Mouse (Mus musculus) hindbrain, postnatal 0 days (tissue): ENCODE measurements around the gene Gm8246. TPM values are rescaled to one million over a fixed set of nuclear protein-coding genes. Genes with fewer than 3 reads are reported as not detected.
"Not testable (repeated sequence)": the region's sequence is repeated elsewhere in the genome, so short reads cannot be mapped to it uniquely, and the experiment has no call there.

ENCODE experiments used
- ATAC-seq: fragments of 200-750 bp; cut with Nextera tagmentation; 2 replicates; pipeline ENCODE4 v1.8.0; 2017; ENCODE audit warnings: mild to moderate bottlenecking, moderate TSS enrichment, moderate library complexity
- DNase-seq: peaks from one replicate; pipeline ENCODE4 v3.0.0-alpha.2; 2015; ENCODE audit warnings: low spot score
- H3K27ac ChIP-seq: fragments of 300-500 bp; sonication (generic); 2 replicates; pipeline ENCODE4 v1.5.1; 2014; ENCODE audit warnings: mild to moderate bottlenecking
- H3K27me3 ChIP-seq: fragments of 300-500 bp; sonication (generic); 2 replicates; pipeline ENCODE4 v1.6.1; 2014; ENCODE audit warnings: low read length, mixed read lengths; ENCODE audit not compliant: insufficient read depth
- H3K36me3 ChIP-seq: fragments of 300-500 bp; sonication (generic); 2 replicates; pipeline ENCODE4 v1.6.1; 2014; ENCODE audit warnings: low read length, mixed read lengths; ENCODE audit not compliant: insufficient read depth
- H3K4me1 ChIP-seq: fragments of 300-500 bp; sonication (generic); 2 replicates; pipeline ENCODE4 v1.6.1; 2014; ENCODE audit warnings: antibody characterized with exemption, low read length, mixed read lengths; ENCODE audit not compliant: insufficient read depth
- H3K4me2 ChIP-seq: fragments of 300-500 bp; sonication (generic); 2 replicates; pipeline ENCODE4 v1.6.1; 2014; ENCODE audit warnings: low read depth, mild to moderate bottlenecking, low read length, moderate library complexity, mixed read lengths
- H3K4me3 ChIP-seq: fragments of 300-500 bp; sonication (generic); 2 replicates; pipeline ENCODE4 v1.5.1; 2014; ENCODE audit warnings: low read length
- H3K9ac ChIP-seq: fragments of 300-500 bp; sonication (generic); replicated peaks from 2 replicates; pipeline ENCODE4 v1.6.1; 2014; ENCODE audit warnings: mild to moderate bottlenecking, low read length, moderate library complexity, mixed read lengths
- H3K9me3 ChIP-seq: fragments of 300-500 bp; sonication (generic); 2 replicates; pipeline ENCODE4 v1.6.1; 2016; ENCODE audit warnings: low read length, mixed read lengths
- WGBS: fragments of 180-500 bp; shearing (Covaris S2); extraction: QIAGEN DNeasy Blood & Tissue Kit; methylation state at CpG from one replicate; pipeline ENCODE4 v1.1.7; 2014; 5-methylcytosine and 5-hydroxymethylcytosine counted together
- polyA plus RNA-seq: library from polyadenylated mRNA; unstranded; fragments of >200 nt; fragmentation: Nextera tagmentation; extraction: Ambion mirVana; gene quantifications from 2 replicates; pipeline ENCODE4 v1.2.1, GENCODE M21; 2015
- total RNA-seq: library from RNA; depleted of rRNA; stranded (reverse); fragments of >200 nt; gene quantifications from 2 replicates; pipeline ENCODE4 v1.2.3, GENCODE M21; 2014; rRNA removed

The Gm8246 gene
- total RNA-seq (not detected in 2 replicates), polyA plus RNA-seq (not detected in 2 replicates)

DNA sequence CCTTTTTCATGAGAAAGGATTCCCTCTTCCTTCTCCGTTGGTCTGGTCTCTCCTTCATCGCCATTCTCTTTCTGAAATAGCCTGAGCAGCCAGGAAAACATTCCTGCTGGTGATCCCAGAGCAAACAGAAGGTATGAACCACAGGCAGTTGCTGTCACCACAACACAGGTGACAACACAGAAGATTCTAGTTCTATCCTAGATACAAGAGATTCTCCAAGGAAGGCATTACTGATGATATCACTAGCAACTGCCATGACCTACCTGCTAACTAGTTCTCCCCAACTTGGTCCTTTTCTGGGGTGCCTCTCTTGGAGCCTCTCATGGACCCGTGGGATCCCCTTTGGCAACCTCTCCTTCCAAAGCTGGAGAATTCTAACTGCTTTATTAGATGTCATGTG, at the start of gene Gm8246:
Gm8246 (minus strand) TSS at position 101 of the 400 bp plus-strand sequence.
- not testable (repeated sequence) for ATAC-seq, H3K4me3 ChIP-seq, H3K36me3 ChIP-seq, H3K4me2 ChIP-seq, H3K4me1 ChIP-seq, H3K27me3 ChIP-seq, H3K9ac ChIP-seq, H3K27ac ChIP-seq, H3K9me3 ChIP-seq, DNase-seq
- WGBS, result no CpG with 5 or more reads among the region's 3 CpGs

DNA sequence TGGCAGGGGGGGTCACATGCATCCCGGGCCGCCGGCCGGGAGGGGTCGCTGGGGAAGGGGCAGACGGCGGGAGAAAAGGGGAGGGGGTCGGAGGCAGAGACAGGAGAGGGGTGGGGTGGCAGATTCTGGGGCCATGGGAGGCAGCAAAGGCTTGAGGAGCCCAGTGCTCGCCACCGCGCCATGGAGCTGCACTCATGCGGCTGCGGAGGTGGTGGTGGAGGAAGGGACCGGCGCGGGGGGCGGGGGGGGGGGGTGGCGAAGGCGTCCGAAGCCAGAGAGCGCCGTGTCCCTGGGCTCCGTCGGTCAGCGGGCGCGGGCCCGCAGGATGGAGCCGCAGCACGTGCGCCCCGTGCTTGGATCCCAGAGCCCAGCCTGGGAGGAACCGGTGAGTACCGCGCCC, 23.7 kb upstream of the Gm8246 start, which contains the start of gene Gm3488:
Gm3488 (plus strand) TSS at position 301 of the 400 bp plus-strand sequence.
- H3K4me2 ChIP-seq, ATAC-seq, DNase-seq, H3K9me3 ChIP-seq, H3K36me3 ChIP-seq, H3K4me1 ChIP-seq, H3K4me3 ChIP-seq, H3K27me3 ChIP-seq, H3K27ac ChIP-seq, H3K9ac ChIP-seq: not testable (repeated sequence)
- no CpG with 5 or more reads among the region's 35 CpGs for WGBS

DNA sequence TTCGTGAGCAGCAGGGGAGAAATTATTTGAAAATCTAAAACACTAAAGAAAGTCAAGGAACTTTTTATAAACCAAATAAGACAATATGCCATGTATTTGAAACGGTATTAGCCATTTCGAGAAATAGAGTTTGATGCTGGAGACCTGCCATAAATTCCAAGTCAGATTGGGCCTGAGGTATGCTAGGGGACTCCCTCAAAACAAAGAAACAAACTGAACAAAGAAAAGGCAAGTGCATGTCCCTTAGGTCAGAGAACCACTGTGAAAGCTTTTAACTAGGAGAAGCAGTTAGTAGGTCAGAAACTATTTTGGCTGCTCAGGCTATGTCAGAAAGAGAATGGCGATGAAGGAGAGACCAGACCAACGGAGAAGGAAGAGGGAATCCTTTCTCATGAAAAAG, 6.3 kb upstream of the Gm8246 start, which contains the start of gene Gm3187:
Gm3187 (plus strand) TSS at position 301 of the 400 bp plus-strand sequence.
- not testable (repeated sequence) for DNase-seq, H3K27ac ChIP-seq, H3K9me3 ChIP-seq, H3K4me3 ChIP-seq, H3K9ac ChIP-seq, H3K4me2 ChIP-seq, H3K4me1 ChIP-seq, H3K27me3 ChIP-seq, H3K36me3 ChIP-seq, ATAC-seq
- WGBS, result 88% methylated on average over 4 of the region's 5 CpGs

DNA sequence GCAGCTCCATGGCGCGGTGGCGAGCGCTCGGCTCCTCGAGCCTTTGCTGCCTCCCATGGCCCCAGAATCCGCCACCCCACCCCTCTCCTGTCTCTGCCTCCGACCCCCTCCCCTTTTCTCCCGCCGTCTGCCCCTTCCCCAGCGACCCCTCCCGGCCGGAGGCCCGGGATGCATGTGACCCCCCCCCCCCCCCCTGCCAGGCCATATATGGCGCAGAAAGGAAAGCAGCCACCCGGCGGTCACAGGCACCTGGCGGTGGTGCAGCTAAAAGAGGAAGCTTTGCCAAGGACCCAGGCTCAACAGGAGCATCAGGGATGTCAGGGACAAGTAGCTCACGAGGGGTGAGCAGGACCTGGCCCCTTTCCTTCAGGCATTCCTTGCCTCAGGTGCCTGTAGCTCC, 17.2 kb downstream of the Gm8246 start:
- H3K4me1 ChIP-seq, DNase-seq, H3K4me2 ChIP-seq, H3K36me3 ChIP-seq, H3K9me3 ChIP-seq, H3K4me3 ChIP-seq, H3K9ac ChIP-seq, H3K27me3 ChIP-seq, H3K27ac ChIP-seq: not testable (repeated sequence)
- no CpG with 5 or more reads among the region's 19 CpGs for WGBS
- peak; percentile 67; the same call in 1 of the 2 replicates for ATAC-seq

DNA sequence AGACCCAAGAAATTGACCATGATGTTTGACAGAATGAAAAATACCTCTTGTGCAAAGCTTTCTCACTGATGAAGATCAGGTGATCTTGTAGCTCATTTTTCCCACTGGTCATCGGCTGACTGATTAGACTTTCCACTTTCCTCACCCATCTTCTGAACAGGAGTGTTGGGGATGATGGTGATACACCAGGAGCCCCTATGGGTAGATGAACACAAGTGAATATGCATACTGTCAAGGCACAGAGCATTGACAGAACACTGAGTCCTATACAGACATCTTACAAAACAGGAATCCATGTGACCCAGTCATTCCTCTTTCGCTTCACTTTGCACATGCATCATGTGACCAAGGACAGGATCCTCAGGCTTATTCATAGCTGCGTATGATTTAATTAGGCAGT, 22.3 kb downstream of the Gm8246 start, which contains the start of gene Gm3194:
Gm3194 (minus strand) TSS at position 101 of the 400 bp plus-strand sequence.
- not testable (repeated sequence) for ATAC-seq, H3K4me2 ChIP-seq, H3K4me1 ChIP-seq, H3K27ac ChIP-seq, H3K27me3 ChIP-seq, H3K36me3 ChIP-seq, H3K9me3 ChIP-seq, H3K9ac ChIP-seq, DNase-seq, H3K4me3 ChIP-seq
- no CpG with 5 or more reads among the region's 3 CpGs for whole genome bisulfite sequencing

Other genes with a start within 250 kb of the Gm8246 start
- not detected in 2 replicates for gene Gm3526, start 217.2 kb downstream of the Gm8246 start, total RNA-seq
- gene Gm3526, start 217.2 kb downstream of the Gm8246 start, polyA plus RNA-seq, result not detected in 2 replicates
- gene Gm3542, start 142.9 kb downstream of the Gm8246 start, total RNA-seq, result not detected in 2 replicates
- not detected in 2 replicates for gene Gm3542, start 142.9 kb downstream of the Gm8246 start, polyA plus RNA-seq
- 1.4 and 2.4 TPM in 2 replicates for gene Gm3500, start 88.8 kb downstream of the Gm8246 start, total RNA-seq
- 1.8 and 2.5 TPM in 2 replicates for gene Gm3500, start 88.8 kb downstream of the Gm8246 start, polyA plus RNA-seq
- gene Gm3194, start 22.4 kb downstream of the Gm8246 start, total RNA-seq, result 1.2 and 2.1 TPM in 2 replicates
- 2.2 and 2.3 TPM in 2 replicates for gene Gm3194, start 22.4 kb downstream of the Gm8246 start, polyA plus RNA-seq
- gene Gm3187, start 6.4 kb upstream of the Gm8246 start, total RNA-seq, result not detected in 2 replicates
- gene Gm3187, start 6.4 kb upstream of the Gm8246 start, polyA plus RNA-seq, result 0.11 TPM in 1 of 2 replicates, not detected in the other
- 8.0 and 10.6 TPM in 2 replicates for gene Gm3488, start 23.8 kb upstream of the Gm8246 start, total RNA-seq
- gene Gm3488, start 23.8 kb upstream of the Gm8246 start, polyA plus RNA-seq, result 14.2 and 17.1 TPM in 2 replicates
- gene Gm3532, start 60.7 kb upstream of the Gm8246 start, total RNA-seq, result not detected in 2 replicates
- gene Gm3532, start 60.7 kb upstream of the Gm8246 start, polyA plus RNA-seq, result not detected in 2 replicates
- not detected in 2 replicates for gene Gm8265, start 155.2 kb upstream of the Gm8246 start, total RNA-seq
- gene Gm8265, start 155.2 kb upstream of the Gm8246 start, polyA plus RNA-seq, result not detected in 2 replicates
- gene Gm9603, start 209.6 kb upstream of the Gm8246 start, total RNA-seq, result not detected in 2 replicates
- not detected in 2 replicates for gene Gm9603, start 209.6 kb upstream of the Gm8246 start, polyA plus RNA-seq